Mouse (Mus musculus) lung, postnatal 0 days (tissue): ENCODE measurements at regions not wholly inside any gene's neighbourhood (a gene's known extent, or its start where the extent isn't known, plus 50 kb on each side); places are given as distances from the start of the nearest gene placed in this dataset.

ENCODE experiments used
- ATAC-seq: fragments of 200-750 bp; cut with Nextera tagmentation; 2 replicates; pipeline ENCODE4 v1.8.0; 2017; ENCODE audit warnings: moderate library complexity
- DNase-seq: peaks from one replicate; pipeline ENCODE4 v3.0.0-alpha.2; 2016; ENCODE audit warnings: low spot score
- H3K27ac ChIP-seq: fragments of 300-500 bp; sonication (generic); 2 replicates; pipeline ENCODE4 v1.5.1; 2014; ENCODE audit warnings: antibody characterized with exemption, mild to moderate bottlenecking, low read length, mixed read lengths
- H3K27me3 ChIP-seq: fragments of 300-500 bp; sonication (generic); replicated peaks from 2 replicates; pipeline ENCODE4 v1.6.1; 2014; ENCODE audit warnings: low read length, mixed read lengths; ENCODE audit not compliant: insufficient read depth
- H3K36me3 ChIP-seq: fragments of 300-500 bp; sonication (generic); 2 replicates; pipeline ENCODE4 v1.6.1; 2014; ENCODE audit warnings: low read length, mixed read lengths; ENCODE audit not compliant: insufficient read depth
- H3K4me1 ChIP-seq: fragments of 300-500 bp; sonication (generic); 2 replicates; pipeline ENCODE4 v1.6.1; 2014; ENCODE audit warnings: antibody characterized with exemption, low read depth, low read length, mixed read lengths; ENCODE audit not compliant: insufficient read depth
- H3K4me2 ChIP-seq: fragments of 300-500 bp; sonication (generic); replicated peaks from 2 replicates; pipeline ENCODE4 v1.6.1; 2014; ENCODE audit warnings: low read depth, mild to moderate bottlenecking, low read length, moderate library complexity, mixed read lengths
- H3K4me3 ChIP-seq: fragments of 300-500 bp; sonication (generic); 2 replicates; pipeline ENCODE4 v1.5.1; 2014; ENCODE audit warnings: low read depth, low read length
- H3K9ac ChIP-seq: fragments of 300-500 bp; sonication (generic); replicated peaks from 2 replicates; pipeline ENCODE4 v1.6.1; 2014; ENCODE audit warnings: low read depth, mild to moderate bottlenecking
- H3K9me3 ChIP-seq: fragments of 300-500 bp; sonication (generic); 2 replicates; pipeline ENCODE4 v1.6.1; 2016; ENCODE audit warnings: low read length, mixed read lengths
- CTCF ChIP-seq: IDR thresholded peaks from 2 replicates; pipeline ENCODE4 v1.5.1; 2016; ENCODE audit warnings: antibody characterized with exemption, mild to moderate bottlenecking
- EP300 ChIP-seq: IDR thresholded peaks from 2 replicates; pipeline ENCODE4 v1.6.1; 2016; ENCODE audit warnings: antibody characterized with exemption, mild to moderate bottlenecking, control low read depth
- WGBS: fragments of 180-500 bp; shearing (Covaris S2); extraction: QIAGEN DNeasy Blood & Tissue Kit; methylation state at CpG from one replicate; pipeline ENCODE4 v1.1.7; 2014; 5-methylcytosine and 5-hydroxymethylcytosine counted together

DNA sequence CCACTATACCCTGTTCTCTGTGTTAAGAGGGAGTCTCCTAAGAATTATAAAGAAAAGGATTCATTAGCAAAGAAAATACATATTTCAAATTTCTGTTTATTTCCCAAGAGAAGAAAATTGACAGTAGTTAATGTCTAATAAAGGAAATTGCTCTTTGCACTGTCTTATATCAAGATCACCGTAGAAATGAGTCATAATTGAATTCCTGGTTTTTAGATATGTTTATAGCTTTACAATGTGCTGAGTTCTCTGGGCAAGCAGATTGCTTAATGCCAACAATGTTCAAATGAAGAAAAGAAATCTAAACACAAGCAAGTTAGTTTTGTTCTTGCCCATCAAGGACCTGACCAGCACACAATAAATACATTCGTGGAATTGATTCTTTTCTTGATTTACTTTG is 350.1 kb upstream of the Cited2 start:
- ATAC-seq = no peak
- no peak overlapping the region for H3K4me3 ChIP-seq
- H3K9me3 ChIP-seq = no peaks in the 10 kb centered on the region
- H3K27ac ChIP-seq = no peak overlapping the region
- no peak overlapping the region for H3K4me2 ChIP-seq
- no peaks in the 10 kb centered on the region for H3K4me1 ChIP-seq
- DNase-seq = peak; percentile 19
- H3K9ac ChIP-seq = no peak overlapping the region
- 65% methylated on average over 2 of the region's 2 CpGs for WGBS
- no peaks in the 10 kb centered on the region for H3K27me3 ChIP-seq
- TF ChIP-seq EP300 (no peak), CTCF (no peak)
- no peaks in the 10 kb centered on the region for H3K36me3 ChIP-seq

DNA sequence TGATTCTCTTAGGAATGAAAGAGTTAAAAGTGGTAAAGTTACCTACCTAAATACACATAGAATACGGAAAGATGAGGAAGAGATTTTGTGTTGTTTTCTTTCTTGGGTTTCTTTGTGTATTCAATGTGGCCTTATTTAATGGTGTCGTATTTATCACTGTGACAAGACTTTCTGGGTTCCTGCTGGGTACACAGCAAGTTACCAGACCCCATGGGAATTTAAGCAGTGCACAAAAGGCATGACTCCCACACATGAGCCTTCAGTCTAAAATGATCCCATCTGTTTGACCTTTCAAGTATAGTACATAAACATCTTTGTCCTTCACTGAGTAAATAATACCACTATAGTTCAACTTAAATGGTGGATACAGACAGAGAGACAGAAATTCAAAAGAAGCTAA is 349.0 kb upstream of the Cited2 start:
- no peak overlapping the region for H3K9ac ChIP-seq
- no peaks in the 10 kb centered on the region for H3K27me3 ChIP-seq
- no peak overlapping the region for H3K27ac ChIP-seq
- no peaks in the 10 kb centered on the region for H3K36me3 ChIP-seq
- WGBS = 55% methylated on average over 2 of the region's 2 CpGs
- DNase-seq (no peak), ATAC-seq (no peak)
- H3K9me3 ChIP-seq = no peaks in the 10 kb centered on the region
- no peak for TF ChIP-seq EP300
- no peak for TF ChIP-seq CTCF
- H3K4me3 ChIP-seq = no peak overlapping the region
- no peak overlapping the region for H3K4me2 ChIP-seq
- H3K4me1 ChIP-seq = no peaks in the 10 kb centered on the region

DNA sequence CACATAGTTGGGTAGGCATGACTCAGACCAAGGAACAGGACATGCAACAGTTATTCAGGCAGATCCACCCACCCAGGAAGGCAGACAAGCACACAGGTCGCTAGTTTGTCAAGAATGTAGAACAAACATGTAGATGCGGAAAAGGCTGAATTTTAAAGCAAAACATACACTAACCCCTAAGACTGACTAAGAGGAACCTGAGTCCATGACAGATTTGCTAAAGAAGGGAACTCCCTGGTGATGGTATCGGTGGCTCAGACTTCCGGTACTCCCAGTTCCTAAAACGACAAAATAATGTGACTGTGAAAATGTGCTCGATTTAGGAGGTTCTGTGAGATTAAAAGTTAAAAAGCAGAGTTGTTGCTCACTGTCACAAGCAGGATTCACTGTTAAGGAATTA is 340.0 kb upstream of the Cited2 start:
- Histone ChIP-seq H3K9me3 (no peaks in the 10 kb centered on the region), H3K9ac (no peak overlapping the region), H3K27ac (no peak overlapping the region), H3K4me1 (no peaks in the 10 kb centered on the region), H3K4me3 (no peak overlapping the region), H3K4me2 (no peak overlapping the region), H3K27me3 (no peaks in the 10 kb centered on the region), H3K36me3 (no peaks in the 10 kb centered on the region)
- DNase-seq (no peak), ATAC-seq (no peak)
- no peak for TF ChIP-seq CTCF
- 77% methylated on average over 6 of the region's 6 CpGs for WGBS

DNA sequence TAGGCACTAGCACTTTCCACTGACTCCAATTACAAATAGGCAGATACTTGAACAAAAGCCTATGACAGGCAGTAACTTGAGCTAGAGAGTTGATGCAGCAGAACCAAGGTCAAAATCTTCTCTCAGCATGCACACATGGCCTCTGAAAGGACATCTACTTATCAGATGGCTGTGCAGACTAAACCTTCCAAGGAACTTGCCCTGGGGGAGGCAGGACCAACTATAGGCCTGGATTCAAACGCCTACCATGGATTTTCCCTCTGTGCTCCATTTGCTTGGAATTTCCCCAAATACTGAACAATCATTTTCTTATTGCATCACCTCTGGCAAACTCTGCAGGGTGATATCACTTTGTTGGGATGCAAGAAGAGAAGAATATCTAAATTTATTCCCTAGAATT is 337.8 kb upstream of the Cited2 start:
- H3K27me3 ChIP-seq = no peaks in the 10 kb centered on the region
- no peak overlapping the region for H3K4me2 ChIP-seq
- TF ChIP-seq EP300 (0 out of 2 replicates have a peak, but pooled peaks have one; percentile 17), CTCF (no peak)
- no peaks in the 10 kb centered on the region for H3K4me1 ChIP-seq
- H3K4me3 ChIP-seq = no peak overlapping the region
- no peak for ATAC-seq
- H3K9ac ChIP-seq = no peak overlapping the region
- no peaks in the 10 kb centered on the region for H3K9me3 ChIP-seq
- no peaks in the 10 kb centered on the region for H3K36me3 ChIP-seq
- 41% methylated on average over 1 of the region's 1 CpGs for WGBS
- DNase-seq = peak; percentile 40
- H3K27ac ChIP-seq = no peak overlapping the region

DNA sequence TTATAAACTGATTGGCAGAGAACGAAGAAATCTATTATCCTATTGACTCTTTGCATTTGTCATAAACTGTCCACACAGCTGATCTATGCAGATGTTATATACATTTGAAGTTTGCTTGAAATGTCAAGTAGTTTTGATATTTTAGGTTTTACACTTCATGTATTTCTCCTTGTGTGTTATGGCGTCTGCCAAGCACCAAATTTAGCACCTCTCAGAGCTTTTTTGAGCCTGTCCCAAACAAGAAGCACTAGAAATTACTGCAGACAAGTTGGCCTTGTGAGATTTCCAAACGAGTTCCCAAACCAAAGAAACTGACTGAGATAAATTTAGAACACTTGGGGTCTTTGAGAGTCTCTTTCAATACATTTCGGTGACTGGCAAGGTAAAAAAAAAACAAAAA is 335.7 kb upstream of the Cited2 start:
- Histone ChIP-seq H3K27ac (no peak overlapping the region), H3K9me3 (no peaks in the 10 kb centered on the region), H3K4me2 (no peak overlapping the region), H3K27me3 (no peaks in the 10 kb centered on the region), H3K4me3 (no peak overlapping the region), H3K9ac (no peak overlapping the region), H3K4me1 (no peaks in the 10 kb centered on the region), H3K36me3 (no peaks in the 10 kb centered on the region)
- WGBS = 67% methylated on average over 4 of the region's 4 CpGs
- TF ChIP-seq EP300 = no peak
- TF ChIP-seq CTCF = no peak
- DNase-seq = no peak
- no peak for ATAC-seq

DNA sequence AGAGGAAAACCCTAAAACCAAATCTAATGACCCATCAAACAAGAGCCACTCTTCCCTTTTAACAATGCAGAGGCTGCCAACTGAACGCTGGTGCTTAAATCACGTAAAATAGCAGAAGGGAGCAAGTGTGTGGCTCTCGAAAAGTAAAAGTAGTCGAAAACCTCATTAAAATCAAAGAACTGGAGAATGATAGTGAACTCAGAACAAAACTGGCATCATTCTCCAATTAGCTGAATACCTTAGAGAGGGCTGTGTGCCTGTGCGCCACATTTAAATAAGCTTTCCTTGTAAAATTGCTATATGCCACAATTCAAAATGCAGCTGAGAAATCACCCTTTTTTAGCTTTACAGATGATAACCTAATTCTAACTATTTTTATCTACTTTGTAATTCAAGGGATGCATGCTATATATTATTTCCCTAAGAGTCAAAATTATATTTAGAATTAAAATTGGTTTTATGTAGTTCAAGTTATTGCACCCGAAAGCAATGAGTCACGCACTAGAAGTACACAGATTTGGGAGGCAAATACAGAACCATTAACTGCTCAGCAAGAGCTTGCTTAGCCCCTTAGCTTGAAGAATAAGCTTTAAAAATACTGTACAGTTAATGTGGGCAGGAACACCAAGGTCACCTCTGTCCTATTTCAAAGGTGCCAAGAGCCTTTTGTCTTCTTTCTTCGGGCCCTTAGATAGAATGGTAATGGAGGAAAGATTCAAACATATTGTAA is 327.4 kb upstream of the Cited2 start:
- Histone ChIP-seq H3K9ac (no peak overlapping the region), H3K4me1 (no peaks in the 10 kb centered on the region), H3K4me3 (no peak overlapping the region), H3K36me3 (no peaks in the 10 kb centered on the region), H3K9me3 (no peaks in the 10 kb centered on the region), H3K27me3 (no peaks in the 10 kb centered on the region), H3K27ac (no peak overlapping the region), H3K4me2 (no peak overlapping the region)
- TF ChIP-seq EP300 = no peak
- TF ChIP-seq CTCF = no peak
- ATAC-seq = no peak
- 90% methylated on average over 8 of the region's 8 CpGs for WGBS
- DNase-seq = no peak

- Histone ChIP-seq H3K4me1 (no peaks in the 10 kb centered on the region), H3K9ac (no peak overlapping the region), H3K36me3 (no peaks in the 10 kb centered on the region), H3K27me3 (no peaks in the 10 kb centered on the region), H3K27ac (no peak overlapping the region), H3K9me3 (no peaks in the 10 kb centered on the region), H3K4me2 (no peak overlapping the region), H3K4me3 (no peak overlapping the region)
- TF ChIP-seq CTCF = no peak
- no peak for TF ChIP-seq EP300
- ATAC-seq = no peak
- DNase-seq = no peak
These were observed 319.1 kb upstream of the Cited2 start for GRCm38 (mm10) chr10:17403899-17404298.
